Mouse (Mus musculus): ENCODE data around the gene Lefty1. TPM values are rescaled to one million over a fixed set of nuclear protein-coding genes. Genes with fewer than 3 reads are reported as not detected.
"Not testable (repeated sequence)": the region's sequence is repeated elsewhere in the genome, so short reads cannot be mapped to it uniquely, and the experiment has no call there.

Lefty1 gene
- polyA plus RNA-seq (2016; fragmentation: Nextera tagmentation; extraction: Ambion mirVana) = 0.24 and 0.34 TPM in 2 replicates

- H3K27me3 ChIP-seq = peaks cover 54% of the 10 kb centered on the region
Observed at GRCm38 (mm10) chr1:180934467-180935419, at the start of gene Lefty1. Gene Lefty1, plus strand, starts transcription at chr1:180935022.

GRCm38 (mm10) chr1:180888556-180889042 is 46.2 kb upstream of the Lefty1 start:
- peak; percentile 71 for ATAC-seq (ENCODE audit: low FRiP score)
- Histone ChIP-seq H3K4me2 (peak overlapping the region; percentile 33), H3K9ac (peak overlapping the region; percentile 33; the same call in 1 of the 2 replicates), H3K9me3 (no peaks in the 10 kb centered on the region), H3K27ac (no peak overlapping the region), H3K4me3 (replicated peaks) (no peak overlapping the region), H3K4me1 (peaks cover 14% of the 10 kb centered on the region), H3K36me3 (replicated peaks) (no peaks in the 10 kb centered on the region), H3K27me3 (peaks cover 23% of the 10 kb centered on the region)
- 7% methylated on average over 13 of the region's 13 CpGs for WGBS

More at GRCm38 (mm10) chr1:180934467-180935419, at the start of gene Lefty1:
- WGBS = 14% methylated on average over 21 of the region's 21 CpGs
- Histone ChIP-seq H3K4me2 (no peak within 1 kb of the TSS), H3K9ac (no peak within 1 kb of the TSS), H3K36me3 (replicated peaks) (no peaks in the 10 kb centered on the region), H3K4me1 (peaks cover 9% of the 10 kb centered on the region), H3K27ac (no peak within 1 kb of the TSS), H3K9me3 (no peaks in the 10 kb centered on the region), H3K4me3 (replicated peaks) (no peak within 1 kb of the TSS)
- ATAC-seq (ENCODE audit: low FRiP score) = no peak

GRCm38 (mm10) chr1:180889172-180889571 is 45.6 kb upstream of the Lefty1 start:
- 0 out of 2 replicates have a peak, but pooled peaks have one; percentile 10 for ATAC-seq (ENCODE audit: low FRiP score)
- Histone ChIP-seq H3K36me3 (replicated peaks) (no peaks in the 10 kb centered on the region), H3K9ac (peak overlapping the region; percentile 33; the same call in 1 of the 2 replicates), H3K4me2 (peak overlapping the region; percentile 33), H3K27me3 (peaks cover 29% of the 10 kb centered on the region), H3K4me3 (replicated peaks) (no peak overlapping the region), H3K27ac (no peak overlapping the region), H3K4me1 (peaks cover 15% of the 10 kb centered on the region), H3K9me3 (no peaks in the 10 kb centered on the region)
- 30% methylated on average over 7 of the region's 7 CpGs for WGBS

- Histone ChIP-seq H3K4me2 (no peak overlapping the region), H3K4me1 (peaks cover 17% of the 10 kb centered on the region), H3K9me3 (no peaks in the 10 kb centered on the region), H3K27ac (no peak overlapping the region), H3K27me3 (peaks cover 36% of the 10 kb centered on the region), H3K4me3 (replicated peaks) (no peak overlapping the region), H3K9ac (no peak overlapping the region), H3K36me3 (replicated peaks) (no peaks in the 10 kb centered on the region)
- 48% methylated on average over 6 of the region's 6 CpGs for WGBS
- ATAC-seq (ENCODE audit: low FRiP score) = no peak
Observed at GRCm38 (mm10) chr1:180889841-180890240, 45.0 kb upstream of the Lefty1 start.

- 66% methylated on average over 10 of the region's 10 CpGs for WGBS
- Histone ChIP-seq H3K27me3 (peaks cover 48% of the 10 kb centered on the region), H3K4me2 (no peak within 1 kb of the TSS), H3K9me3 (no peaks in the 10 kb centered on the region), H3K4me1 (peaks cover 17% of the 10 kb centered on the region), H3K4me3 (replicated peaks) (no peak within 1 kb of the TSS), H3K9ac (no peak within 1 kb of the TSS), H3K27ac (no peak within 1 kb of the TSS), H3K36me3 (replicated peaks) (no peaks in the 10 kb centered on the region)
- ATAC-seq (ENCODE audit: low FRiP score) = no peak
Observed at GRCm38 (mm10) chr1:180892808-180893207, 42.0 kb upstream of the Lefty1 start, which contains the start of gene Lefty2. Gene Lefty2, plus strand, starts transcription at chr1:180893108.

- Histone ChIP-seq H3K27me3 (peaks cover 41% of the 10 kb centered on the region), H3K4me2 (peak overlapping the region; percentile 42), H3K4me3 (replicated peaks) (peak overlapping the region; percentile 23)
- not testable (repeated sequence) for H3K27ac ChIP-seq; H3K36me3 ChIP-seq (replicated peaks); ATAC-seq (ENCODE audit: low FRiP score); H3K4me1 ChIP-seq; H3K9ac ChIP-seq; H3K9me3 ChIP-seq
- 5% methylated on average over 50 of the region's 51 CpGs for WGBS
Observed at GRCm38 (mm10) chr1:180894088-180894987, 40.5 kb upstream of the Lefty1 start.

GRCm38 (mm10) chr1:180901107-180901506 is 33.7 kb upstream of the Lefty1 start:
- H3K4me3 ChIP-seq (replicated peaks) = no peak overlapping the region
- H3K36me3 ChIP-seq (replicated peaks) = peaks cover 4% of the 10 kb centered on the region
- H3K27me3 ChIP-seq = no peaks in the 10 kb centered on the region
- peaks cover 16% of the 10 kb centered on the region for H3K4me1 ChIP-seq
- H3K27ac ChIP-seq = no peak overlapping the region
- no peak for ATAC-seq (ENCODE audit: low FRiP score)
- H3K9ac ChIP-seq = no peak overlapping the region
- WGBS = under 1% methylated on average over 4 of the region's 4 CpGs
- H3K4me2 ChIP-seq = no peak overlapping the region
- H3K9me3 ChIP-seq = no peaks in the 10 kb centered on the region

GRCm38 (mm10) chr1:180902915-180903314 is 31.9 kb upstream of the Lefty1 start:
- H3K9me3 ChIP-seq = no peaks in the 10 kb centered on the region
- H3K36me3 ChIP-seq (replicated peaks) = peaks cover 20% of the 10 kb centered on the region
- no peak overlapping the region for H3K4me3 ChIP-seq (replicated peaks)
- 39% methylated on average over 5 of the region's 5 CpGs for WGBS
- no peak overlapping the region for H3K27ac ChIP-seq
- H3K4me2 ChIP-seq = no peak overlapping the region
- no peak for ATAC-seq (ENCODE audit: low FRiP score)
- no peak overlapping the region for H3K9ac ChIP-seq
- no peaks in the 10 kb centered on the region for H3K27me3 ChIP-seq
- peaks cover 21% of the 10 kb centered on the region for H3K4me1 ChIP-seq

- H3K27ac ChIP-seq = peak overlapping the region; percentile 62; the same call in 1 of the 2 replicates
- H3K4me2 ChIP-seq = peak overlapping the region; percentile 81
- H3K4me3 ChIP-seq (replicated peaks) = peak overlapping the region; percentile 84
- H3K27me3 ChIP-seq = no peaks in the 10 kb centered on the region
- peaks cover 28% of the 10 kb centered on the region for H3K36me3 ChIP-seq (replicated peaks)
- no peaks in the 10 kb centered on the region for H3K9me3 ChIP-seq
- peaks cover 21% of the 10 kb centered on the region for H3K4me1 ChIP-seq
- H3K9ac ChIP-seq = peak overlapping the region; percentile 36; the same call in 1 of the 2 replicates
- WGBS = 44% methylated on average over 10 of the region's 10 CpGs
- ATAC-seq (ENCODE audit: low FRiP score) = peak; percentile 3; the same call in 1 of the 2 replicates
Observed at GRCm38 (mm10) chr1:180903666-180904038, 31.2 kb upstream of the Lefty1 start.

- Histone ChIP-seq H3K4me2 (peak within 1 kb of the TSS; percentile 81), H3K9ac (peak within 1 kb of the TSS; percentile 86), H3K27ac (peak within 1 kb of the TSS; percentile 84), H3K36me3 (replicated peaks) (peaks cover 34% of the 10 kb centered on the region), H3K4me1 (peaks cover 21% of the 10 kb centered on the region), H3K4me3 (replicated peaks) (peak within 1 kb of the TSS; percentile 84), H3K9me3 (no peaks in the 10 kb centered on the region), H3K27me3 (no peaks in the 10 kb centered on the region)
- peak; percentile 100 for ATAC-seq (ENCODE audit: low FRiP score)
- WGBS = under 1% methylated on average over 52 of the region's 52 CpGs
Observed at GRCm38 (mm10) chr1:180904039-180904814, 30.6 kb upstream of the Lefty1 start, which contains the start of gene Pycr2. Gene Pycr2, plus strand, starts transcription at chr1:180904293.

- peaks cover 21% of the 10 kb centered on the region for H3K4me1 ChIP-seq
- peaks cover 34% of the 10 kb centered on the region for H3K36me3 ChIP-seq (replicated peaks)
- ATAC-seq (ENCODE audit: low FRiP score) = no peak
- peak overlapping the region; percentile 84 for H3K4me3 ChIP-seq (replicated peaks)
- H3K27me3 ChIP-seq = no peaks in the 10 kb centered on the region
- 4% methylated on average over 5 of the region's 5 CpGs for WGBS
- no peaks in the 10 kb centered on the region for H3K9me3 ChIP-seq
- H3K4me2 ChIP-seq = peak overlapping the region; percentile 81
- H3K9ac ChIP-seq = peak overlapping the region; percentile 86
- H3K27ac ChIP-seq = no peak overlapping the region
Observed at GRCm38 (mm10) chr1:180904815-180905080, 30.1 kb upstream of the Lefty1 start.
